Mouse (Mus musculus) thymus, postnatal 4 days (tissue): ENCODE measurements around the gene Pde6b.

Source experiments
- DNase-seq: peaks from one replicate; pipeline ENCODE4 v3.0.0; 2021

Gene Pde6b

DNA sequence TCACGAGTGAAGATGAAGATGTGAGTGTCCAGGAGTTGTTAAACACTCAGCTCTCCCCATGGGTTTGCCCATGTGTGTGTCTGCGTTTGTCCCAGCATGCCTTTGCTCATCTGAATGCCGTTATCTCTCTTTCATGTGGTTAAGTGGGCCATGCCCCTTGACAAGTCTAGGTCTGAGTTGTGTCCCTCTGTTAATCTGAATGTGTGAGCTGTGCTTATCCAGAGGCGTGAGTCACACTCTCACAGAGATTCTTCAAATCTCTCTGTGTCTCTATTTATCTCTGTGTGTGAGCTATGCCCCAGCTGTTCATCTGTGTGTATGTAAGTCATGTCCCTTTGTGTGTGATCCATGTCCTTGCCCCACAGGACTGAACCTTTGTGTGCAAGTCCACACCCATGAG lies 15.3 kb downstream of the Pde6b start:
- DNase-seq = no peak

DNA sequence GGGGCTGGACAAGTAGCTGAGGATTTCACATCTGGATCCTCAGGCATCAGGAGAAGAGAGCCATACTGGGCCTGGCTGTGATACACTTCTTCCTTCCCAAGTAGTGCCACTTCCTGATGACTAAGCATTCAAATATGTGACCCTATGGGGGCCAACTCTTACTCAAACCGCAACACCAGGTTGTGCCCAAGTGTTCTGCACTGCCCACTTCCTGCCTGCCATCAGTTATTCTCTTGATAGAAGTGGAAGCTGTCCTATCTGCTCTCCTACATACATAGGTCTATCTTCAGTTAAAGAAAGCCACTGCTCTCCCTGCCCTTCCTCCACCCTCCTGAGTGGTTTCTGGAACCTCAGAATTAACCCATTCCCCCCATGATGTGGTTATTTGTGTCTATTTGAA lies 17.3 kb downstream of the Pde6b start:
- DNase-seq = no peak

DNA sequence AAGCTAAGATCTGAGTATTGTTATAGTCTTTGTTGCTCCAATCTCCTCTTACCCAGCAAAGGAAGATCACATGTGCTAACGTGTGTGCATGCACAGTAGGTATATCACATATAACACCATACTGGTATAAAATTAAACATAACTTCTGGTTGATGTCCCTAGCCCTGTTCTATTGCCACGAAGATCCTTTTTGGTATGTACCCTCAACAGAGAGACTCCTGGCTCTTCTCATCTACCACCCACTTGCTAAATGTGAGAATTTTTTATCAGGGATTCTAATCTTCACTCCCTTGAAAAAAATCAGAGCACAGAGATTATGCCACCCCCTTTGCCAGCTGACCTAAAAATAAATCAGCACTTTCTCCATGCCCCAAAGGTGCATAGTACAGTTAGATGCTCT lies 18.8 kb downstream of the Pde6b start:
- no peak for DNase-seq

DNA sequence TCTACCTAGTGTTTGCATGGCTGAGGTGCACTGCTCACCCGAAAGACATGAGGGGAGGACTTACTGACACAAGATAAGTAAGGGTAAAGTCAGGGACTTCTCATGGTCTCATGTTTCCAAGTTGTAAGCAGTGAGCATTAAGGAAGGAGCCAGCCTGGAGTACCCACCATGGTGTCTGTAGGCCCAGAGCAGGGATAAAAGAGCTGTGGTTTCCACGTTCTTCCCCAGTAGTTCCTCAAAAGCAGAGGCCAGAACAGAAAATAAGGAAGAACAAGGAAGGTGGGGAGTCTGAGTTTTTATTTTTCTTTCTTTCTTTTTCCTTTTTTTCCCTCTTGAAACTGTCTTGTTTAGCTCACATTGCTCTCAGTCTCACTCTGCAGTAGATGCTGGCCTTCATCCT lies 26.5 kb downstream of the Pde6b start:
- no peak for DNase-seq

DNA sequence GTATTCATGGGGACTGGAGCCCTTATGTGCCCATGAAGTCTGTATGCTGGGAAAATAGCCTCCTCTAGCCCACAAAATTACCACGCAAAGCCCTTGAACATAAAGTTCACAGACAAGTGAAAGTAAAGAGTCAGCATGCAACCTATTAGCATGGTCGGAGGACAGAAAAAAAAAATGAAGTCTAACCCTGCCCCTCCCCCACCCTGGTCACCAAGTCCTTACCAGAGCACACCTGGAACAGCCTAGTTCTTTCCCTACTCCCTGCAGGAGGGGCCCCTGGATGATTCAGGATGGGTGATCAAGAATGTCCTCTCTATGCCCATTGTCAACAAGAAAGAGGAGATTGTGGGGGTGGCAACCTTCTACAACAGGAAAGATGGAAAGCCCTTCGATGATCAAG lies 34.5 kb downstream of the Pde6b start:
- DNase-seq = no peak

DNA sequence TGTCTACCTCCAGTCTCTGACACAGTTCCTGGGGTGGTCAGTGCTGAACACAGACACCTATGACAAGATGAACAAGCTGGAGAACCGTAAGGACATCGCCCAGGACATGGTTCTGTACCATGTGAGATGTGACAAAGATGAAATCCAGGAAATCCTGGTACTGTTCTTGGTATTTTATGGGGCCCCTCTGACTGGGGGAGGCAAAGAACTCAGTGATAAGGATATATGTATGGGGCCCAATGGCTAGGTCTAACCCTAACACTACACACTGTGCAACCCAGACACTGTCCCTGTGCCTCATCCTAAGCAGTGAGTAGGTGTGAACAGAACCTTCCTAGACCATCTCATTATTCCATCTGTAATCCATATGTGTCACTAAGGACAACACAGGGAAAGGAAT lies 35.2 kb downstream of the Pde6b start:
- DNase-seq = no peak

DNA sequence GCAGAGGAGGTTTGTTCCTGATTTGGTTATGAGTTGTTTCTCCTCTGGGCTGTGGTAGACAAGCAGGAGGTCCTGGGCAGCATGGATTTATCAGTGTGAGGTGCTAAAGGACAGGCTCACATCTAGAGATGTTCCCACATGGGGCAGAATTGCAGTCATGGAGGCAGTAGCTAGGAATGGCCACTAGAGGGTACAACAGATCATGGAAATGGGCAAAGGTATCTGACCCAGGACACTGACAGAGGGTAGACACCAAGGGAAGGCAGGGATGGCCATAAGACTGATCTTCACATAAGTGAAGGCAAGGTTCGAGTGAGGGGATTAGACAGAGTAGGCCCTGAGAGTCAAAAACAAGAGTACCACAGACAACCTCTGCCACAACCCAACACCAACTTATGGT lies 39.0 kb downstream of the Pde6b start:
- DNase-seq = peak; percentile 63

DNA sequence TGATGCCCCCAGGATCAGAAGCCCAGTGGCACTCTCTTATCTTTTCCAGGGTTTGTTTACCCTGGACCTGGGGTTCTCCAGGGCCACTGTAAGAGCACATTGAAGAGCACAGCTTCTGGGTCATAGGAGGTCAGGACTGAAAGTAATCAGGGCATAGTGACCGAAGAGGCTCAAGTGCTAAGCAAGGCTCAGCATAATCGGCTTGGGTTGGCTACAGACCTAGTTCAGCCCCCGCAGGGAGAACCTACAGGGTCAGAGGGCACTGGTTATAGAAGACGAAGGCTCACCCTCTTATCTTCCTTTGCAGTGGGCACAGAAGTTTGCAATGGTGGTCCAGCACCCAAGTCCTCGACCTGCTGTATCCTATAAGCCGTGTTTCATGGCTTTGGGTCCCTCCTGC lies 43.0 kb downstream of the Pde6b start:
- DNase-seq = no peak

DNA sequence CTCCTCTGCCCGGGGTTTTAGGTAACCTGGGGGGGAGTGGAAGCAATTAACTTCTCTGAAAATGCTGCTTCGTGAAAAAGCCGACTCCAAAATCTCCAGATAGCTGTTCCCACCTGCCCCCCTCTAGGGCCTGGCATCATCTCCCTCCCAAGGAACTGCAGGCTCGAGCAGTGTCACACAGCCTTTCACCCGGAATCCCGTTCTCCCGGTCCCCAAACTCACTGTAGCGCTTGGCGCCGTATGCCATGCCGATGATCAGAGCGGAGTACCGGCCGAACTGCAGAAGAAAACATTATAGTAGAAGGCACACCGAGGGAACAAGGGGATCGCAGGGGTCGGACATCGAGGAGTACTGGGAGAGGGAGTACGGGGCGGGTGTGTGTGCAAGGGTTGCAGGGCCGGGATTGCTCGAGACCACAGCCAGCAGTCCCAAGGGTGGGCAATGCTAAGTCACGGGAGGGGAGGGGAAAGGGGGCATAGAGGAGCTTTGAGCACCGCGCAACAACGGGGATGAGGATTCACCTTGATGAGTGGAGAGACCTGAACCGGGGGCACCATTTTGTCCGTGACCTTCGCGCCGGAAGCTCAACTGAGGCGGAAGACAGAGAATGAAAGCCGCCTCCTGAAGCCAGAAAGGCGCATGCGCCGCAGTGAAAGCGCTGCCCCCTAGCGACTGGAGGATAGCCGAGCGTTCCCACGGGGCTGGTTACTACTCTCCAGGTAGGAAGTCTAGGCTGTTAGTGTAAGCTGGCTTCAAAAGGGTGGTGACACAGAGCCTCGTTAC lies 45.8 kb downstream of the Pde6b start, which contains the start of gene Atp5k:
Gene Atp5k (minus strand): TSS at position 645 of the 784 bp plus-strand sequence.
- DNase-seq = peak; percentile 97

DNA sequence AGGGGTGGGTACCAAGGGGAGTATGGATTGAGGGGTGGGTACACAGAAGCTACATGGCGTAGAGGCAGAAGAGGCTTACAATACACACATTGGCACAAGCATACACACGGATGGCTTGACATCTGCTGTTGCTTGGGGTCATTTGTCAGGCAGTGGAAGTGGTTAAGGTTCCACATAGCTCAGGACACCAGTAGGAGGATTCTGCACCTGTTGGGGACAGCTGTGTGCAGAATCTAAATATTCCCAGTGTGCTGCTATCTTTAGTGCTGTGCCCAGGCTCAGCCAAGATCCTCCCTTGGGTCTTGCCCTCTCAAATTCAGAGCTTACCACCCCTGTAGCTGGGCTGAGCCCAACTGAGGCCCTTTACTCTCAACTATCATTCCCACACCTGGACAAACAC lies 47.9 kb downstream of the Pde6b start:
- no peak for DNase-seq

DNA sequence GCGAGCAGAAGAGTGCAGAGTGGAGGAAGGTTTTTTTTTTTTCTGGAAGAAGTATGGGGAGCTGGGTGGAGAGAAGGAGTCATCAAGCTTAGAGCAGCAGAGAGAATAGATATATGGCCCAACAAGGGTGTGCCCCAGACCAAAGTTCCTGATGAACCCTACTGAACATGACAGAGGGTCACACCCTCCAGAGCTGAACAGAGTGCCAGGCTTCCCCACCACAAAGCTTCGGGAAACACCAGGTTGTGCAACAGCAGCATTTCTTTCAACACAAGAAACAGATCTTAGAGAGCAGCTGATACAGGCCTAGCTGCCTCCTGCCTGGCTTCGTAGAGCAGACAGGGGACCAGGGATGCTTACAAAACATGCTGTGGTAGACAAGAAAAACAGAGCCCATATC lies 58.8 kb downstream of the Pde6b start:
- DNase-seq = no peak

DNA sequence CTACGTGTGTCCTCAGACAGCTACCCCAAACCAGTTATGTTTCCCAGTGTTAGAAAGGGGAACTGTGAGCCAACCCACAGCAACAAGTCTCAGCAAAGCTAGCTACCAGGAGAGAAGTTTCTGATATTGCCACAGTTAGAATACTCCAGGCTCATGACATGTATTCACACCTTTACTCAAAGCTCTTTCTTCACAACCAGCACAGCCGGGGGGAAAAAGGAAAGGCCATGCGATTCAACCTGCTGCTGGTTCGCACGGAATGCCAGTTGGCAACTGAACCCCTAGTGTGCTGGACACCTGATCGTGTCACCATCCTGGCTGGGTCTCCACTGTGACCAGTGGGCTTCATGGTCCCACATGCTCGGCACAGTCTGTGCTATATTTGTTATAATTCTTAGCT lies 59.7 kb downstream of the Pde6b start:
- no peak for DNase-seq

DNA sequence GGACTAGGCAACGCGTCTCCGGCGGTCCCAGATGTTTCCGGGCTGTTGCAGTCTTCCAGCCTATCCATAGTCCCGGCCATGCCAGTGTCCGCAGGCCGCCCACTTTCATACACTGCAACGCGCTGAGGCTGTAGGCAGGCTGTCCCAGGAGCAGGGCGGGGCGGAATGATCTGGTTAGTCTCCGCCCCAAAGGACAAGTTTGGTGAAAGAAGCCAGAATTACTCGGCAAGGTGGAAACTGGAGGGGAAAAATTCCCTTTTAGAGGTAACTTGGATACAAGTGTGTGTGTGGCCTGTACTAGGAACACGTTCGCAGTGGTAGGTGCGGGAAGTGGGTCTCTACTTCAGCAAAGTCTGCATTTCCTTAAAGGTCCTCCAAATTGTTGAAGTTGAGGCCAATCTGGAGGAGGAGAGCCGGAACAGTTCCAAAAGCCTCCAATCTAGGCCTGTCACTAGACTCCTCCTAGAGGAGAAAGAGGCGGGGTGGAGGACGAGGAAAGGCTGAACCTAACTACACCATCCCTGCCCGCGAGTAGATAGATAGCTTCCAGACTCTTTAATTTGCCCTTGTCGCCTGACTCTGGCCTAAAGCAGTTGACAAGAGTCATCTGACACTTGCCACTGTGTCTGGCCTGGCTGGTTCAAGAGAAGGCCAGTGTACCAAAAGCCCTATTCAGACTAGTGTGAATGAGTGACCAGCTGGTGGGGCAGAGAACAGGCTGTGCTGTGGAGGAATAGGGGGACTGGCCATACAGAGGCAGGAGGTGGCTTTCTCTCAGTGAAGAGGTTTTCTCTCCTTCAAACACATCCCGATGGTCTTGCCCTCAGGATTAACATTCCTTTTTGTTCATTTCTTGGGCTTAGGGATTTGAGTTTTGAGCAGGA lies 60.8 kb downstream of the Pde6b start, which contains the start of gene Mfsd7a:
Gene Mfsd7a (minus strand): TSS at position 107 of the 884 bp plus-strand sequence.
- DNase-seq = no peak

DNA sequence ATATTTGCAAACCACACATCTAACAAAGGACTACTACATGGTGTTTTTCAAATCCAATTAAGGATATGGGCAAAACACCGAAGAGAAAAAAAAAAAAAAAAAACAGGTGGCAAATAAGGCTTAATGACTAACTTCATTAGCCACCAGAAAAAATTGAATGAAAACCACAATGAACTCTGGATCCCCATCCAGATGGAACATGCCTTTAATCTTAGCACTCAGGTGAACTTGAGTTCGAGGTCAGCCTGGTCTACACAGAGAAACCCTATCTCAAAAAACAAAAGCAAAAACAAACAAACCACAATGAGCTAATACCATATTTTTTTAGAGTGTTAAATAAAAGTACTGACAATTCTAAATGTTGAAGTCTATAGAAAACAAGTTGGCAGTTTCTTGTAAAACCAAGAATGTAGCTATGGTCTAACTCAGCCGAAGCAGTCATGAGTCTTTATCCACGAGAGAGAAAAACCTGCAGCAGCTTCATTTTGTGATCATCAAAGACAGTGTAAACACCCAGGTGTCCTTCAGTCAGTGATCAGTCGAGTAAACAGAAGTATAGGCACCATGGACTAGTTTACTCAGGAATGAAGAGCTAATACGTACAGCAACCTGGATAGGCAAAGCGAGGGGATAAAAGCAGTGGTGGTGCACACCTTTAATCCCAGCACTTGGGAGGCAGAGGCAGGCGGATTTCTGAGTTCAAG lies 62.8 kb downstream of the Pde6b start:
- no peak for DNase-seq

DNA sequence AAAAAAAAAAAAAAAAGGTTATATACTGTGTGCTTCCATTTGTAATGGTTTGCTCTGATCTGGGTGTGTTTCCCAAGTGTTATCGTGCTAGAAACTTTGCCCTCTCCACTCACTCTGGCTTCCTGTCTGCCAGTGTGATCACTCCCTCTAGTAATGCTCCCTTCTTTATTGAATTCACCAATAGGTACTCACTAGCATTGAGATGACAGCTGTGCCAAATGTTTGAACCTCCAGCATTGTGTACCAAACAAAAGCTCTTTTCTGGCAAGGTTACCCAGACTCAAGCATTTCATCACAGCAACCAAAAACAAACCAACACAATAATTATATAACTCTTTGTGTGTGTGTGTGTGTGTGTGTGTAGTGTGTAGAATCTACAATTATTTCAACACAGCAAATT lies 63.4 kb downstream of the Pde6b start:
- no peak for DNase-seq

DNA sequence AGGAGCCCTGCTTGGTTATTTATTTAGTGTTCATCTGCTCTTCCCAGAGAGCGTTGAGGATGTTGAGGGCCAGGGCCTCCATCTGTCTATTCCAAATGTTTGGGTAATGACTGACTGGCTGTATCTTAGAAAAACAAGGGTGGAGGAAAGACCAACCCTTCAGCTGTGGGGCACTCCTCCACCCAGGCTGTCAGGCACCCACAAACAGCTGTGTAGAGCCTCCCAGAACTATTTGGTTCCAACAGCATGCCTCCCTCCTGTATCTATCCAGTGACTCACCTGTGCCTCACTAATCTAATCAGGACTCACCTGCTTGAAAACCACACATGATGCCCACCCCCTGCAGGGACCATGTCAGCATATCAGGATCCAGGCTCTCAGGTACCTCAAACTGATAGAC lies 64.2 kb downstream of the Pde6b start:
- no peak for DNase-seq

DNA sequence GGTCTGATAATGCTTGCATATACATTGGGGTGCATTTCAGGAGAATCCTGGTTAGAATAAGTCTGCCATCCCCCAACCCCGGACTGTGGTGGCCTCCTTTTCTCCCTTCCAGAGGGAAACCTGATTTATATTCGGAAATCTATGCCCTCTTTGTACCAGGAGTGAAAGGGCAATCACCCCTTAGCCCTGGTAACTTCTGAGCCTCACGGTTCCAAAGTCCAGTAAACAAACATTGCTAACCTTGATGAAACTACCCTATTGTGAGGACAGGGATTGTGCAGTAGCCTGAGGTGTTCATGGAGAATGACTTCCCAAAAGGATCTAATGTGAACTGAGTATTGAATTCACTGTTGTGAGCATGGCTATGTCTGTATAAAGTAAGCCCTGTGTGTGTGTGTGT lies 65.9 kb downstream of the Pde6b start:
- DNase-seq = no peak

DNA sequence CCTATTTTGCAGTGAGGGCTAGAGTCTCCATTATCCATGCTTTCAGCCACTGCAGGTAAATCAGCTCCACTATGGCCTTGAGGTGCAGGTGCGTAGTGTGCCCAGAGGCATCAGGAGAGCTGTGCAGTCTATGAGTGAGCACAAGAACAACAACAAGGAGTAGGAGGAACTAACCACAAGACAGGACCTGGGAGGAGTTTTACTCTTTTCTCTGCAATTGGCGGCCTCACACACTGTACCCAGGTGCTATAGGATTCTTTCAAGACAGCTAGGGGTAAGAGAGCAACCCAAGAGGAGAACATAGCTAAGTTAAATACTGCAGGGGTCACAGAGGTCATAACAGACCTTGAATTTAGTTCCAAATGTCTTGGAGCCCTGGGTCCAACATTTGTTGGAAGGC lies 70.5 kb downstream of the Pde6b start:
- peak; percentile 49 for DNase-seq

DNA sequence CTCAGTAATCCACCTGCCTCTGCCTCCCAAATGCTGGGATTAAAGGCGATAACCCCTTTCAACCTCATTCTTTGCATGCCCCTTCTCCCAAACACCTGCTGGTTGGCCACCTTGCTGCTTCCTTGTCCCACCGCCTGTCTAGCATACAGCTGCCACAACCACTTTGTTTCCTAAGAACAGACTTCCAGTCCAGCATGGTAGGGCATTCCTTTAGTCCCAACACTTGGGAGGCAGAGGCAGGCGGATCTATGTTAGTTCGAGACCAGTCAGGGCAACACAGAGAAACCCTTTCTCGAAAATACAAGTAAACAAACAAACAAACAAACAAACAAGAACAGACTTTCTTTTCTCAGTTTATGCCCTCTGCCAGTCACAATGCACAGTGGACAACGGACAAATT lies 72.3 kb downstream of the Pde6b start:
- DNase-seq = peak; percentile 24

DNA sequence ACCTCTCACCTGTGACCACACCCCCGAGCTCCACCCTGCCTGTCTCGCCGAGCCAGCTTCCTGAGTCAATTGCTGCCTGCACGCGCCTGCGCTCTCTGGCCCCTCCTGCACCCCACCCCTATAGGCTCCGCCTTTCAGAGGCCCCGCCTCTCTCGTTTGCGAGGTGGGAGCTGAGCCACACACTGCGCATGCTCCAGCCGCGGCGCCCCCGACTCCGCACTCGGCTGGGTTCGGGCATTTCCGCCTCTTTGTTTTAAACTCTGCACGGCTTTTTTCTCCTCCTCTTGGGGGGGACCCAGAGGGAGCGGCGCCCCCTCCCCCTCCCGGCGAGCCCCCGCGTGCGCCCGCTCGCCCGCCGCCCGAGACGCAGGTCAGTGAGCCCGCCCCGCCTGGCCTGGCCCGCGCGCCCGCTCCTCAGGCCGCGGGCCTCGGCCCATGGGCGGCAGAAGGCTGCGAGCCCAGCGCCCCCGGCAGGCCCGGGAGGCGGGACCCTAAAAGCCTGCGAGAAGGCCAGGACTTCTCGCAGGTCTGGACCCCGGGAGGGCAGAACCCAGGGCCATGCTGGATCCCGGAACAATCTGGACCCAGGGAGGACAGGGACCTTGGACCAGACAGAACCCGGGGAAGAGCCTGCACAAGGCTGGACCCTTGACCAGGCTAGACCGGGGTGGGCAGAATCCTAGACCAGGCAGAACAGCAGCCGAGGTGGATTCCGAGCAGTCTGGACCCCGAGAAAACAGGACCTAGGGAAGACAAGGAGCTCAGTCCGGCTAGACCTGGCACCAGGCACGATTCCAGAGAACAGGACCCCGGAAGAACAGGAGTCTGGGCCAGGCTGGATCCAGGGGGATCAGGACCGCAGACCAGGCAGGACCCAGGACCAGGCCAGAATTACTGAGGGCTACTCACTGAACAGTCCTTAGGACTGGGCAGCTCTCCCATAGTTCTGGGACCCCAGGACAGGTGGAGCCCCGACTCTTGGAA lies 73.2 kb downstream of the Pde6b start, which contains the start of gene Pcgf3:
Gene Pcgf3 (plus strand): TSS at position 151 of the 984 bp plus-strand sequence.
- peak; percentile 100 for DNase-seq

DNA sequence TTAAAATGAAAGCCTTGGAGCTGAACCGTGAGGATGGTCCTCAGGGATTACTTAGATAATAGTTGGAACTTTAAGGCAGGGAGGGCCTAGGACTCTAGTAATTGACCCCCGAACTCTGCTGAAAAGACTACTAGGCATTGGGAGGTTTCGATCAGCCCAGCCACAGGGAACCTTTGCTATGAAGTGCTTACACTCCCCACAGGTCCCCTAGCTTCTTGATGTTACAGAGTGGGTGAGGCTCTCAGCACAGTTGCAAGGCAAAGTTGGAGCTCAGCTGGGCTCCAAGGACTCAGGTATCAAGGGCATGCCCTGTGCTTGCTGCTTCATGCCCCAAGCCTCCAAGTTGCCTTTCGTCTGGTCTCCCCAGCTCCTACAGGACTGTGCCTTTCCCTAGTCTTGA lies 74.3 kb downstream of the Pde6b start:
- DNase-seq = peak; percentile 24
